Comparison of ENCODE assay signal across 8 mouse cellular contexts in genomic region chr3:22190498-22190897, GRCm38 (mm10).
A peak's percentile ranks its signal among the peaks of the same experiment; 100 is the strongest.
DNase-seq lines count a peak whose midpoint lies in the region; ATAC-seq lines count a peak whose summit lies in the region.

No protein-coding gene starts in this region.

- H3K9ac ChIP-seq in forebrain, embryonic 14.5 days (ENCODE audit: low read length) = no peak overlapping the region

- intact Hi-C loops in heart, postnatal 25 days (cut with DNase I) = loop anchor here (2.0 to 10.0 kb wide), 2 partner anchors 254 to 1536 kb away; no protein-coding TSS in a partner anchor

- H3K4me2 ChIP-seq in forebrain, embryonic 14.5 days (ENCODE audit: low read length) = no peak overlapping the region

- H3K27ac ChIP-seq in forebrain, embryonic 14.5 days (ENCODE audit: low read depth, low read length) = no peak overlapping the region

- no peaks in the 10 kb centered on the region for H3K27me3 ChIP-seq in forebrain, embryonic 14.5 days (replicated peaks; ENCODE audit: control insufficient read depth, insufficient read depth, low read length)

- no peaks in the 10 kb centered on the region for H3K4me1 ChIP-seq in forebrain, embryonic 14.5 days (ENCODE audit: control insufficient read depth, insufficient read depth, low read length)

- no peak overlapping the region for H3K4me3 ChIP-seq in forebrain, embryonic 14.5 days (ENCODE audit: low read depth, low read length)

- peak; percentile 53 for DNase-seq in heart, adult 8-10 months (ENCODE audit: low spot score)
- DNase-seq in heart, postnatal 25 days (ENCODE audit: low spot score) = no peak
- DNase-seq in 3T3-L1 (ENCODE audit: low read depth, low spot score) (peak; percentile 88), MN1 (ENCODE audit: low spot score) (peak; percentile 64)
- peak; percentile 81 for DNase-seq in forebrain, embryonic 14.5 days (ENCODE audit: low spot score)
- DNase-seq in ovary, postnatal 36 days (ENCODE audit: low spot score) = no peak
- DNase-seq in urinary bladder, postnatal 36 days (ENCODE audit: low spot score in 2 of 2) = no peak

- H3K36me3 ChIP-seq in forebrain, embryonic 14.5 days (ENCODE audit: control insufficient read depth, insufficient read depth, low read length) = peaks cover 26% of the 10 kb centered on the region

- no peaks in the 10 kb centered on the region for H3K9me3 ChIP-seq in forebrain, embryonic 14.5 days (replicated peaks; ENCODE audit: control insufficient read depth, low read length)

- ATAC-seq in forebrain, embryonic 14.5 days = peak; percentile 89
- peak; percentile 80 for ATAC-seq in megakaryocyte, adult 5-6 weeks (ENCODE audit: poor library complexity, severe bottlenecking)

Comparison
In these comparisons a context has a peak if more than half of its experiments do, and no peak if none do; other contexts are left out.
1. DNase-seq: peak in heart, adult 8-10 months (single experiment), 3T3-L1 (single experiment), MN1 (single experiment) and forebrain, embryonic 14.5 days (single experiment); none in heart, postnatal 25 days (single experiment), ovary, postnatal 36 days (single experiment) and urinary bladder, postnatal 36 days (0 of 2).